ENCODE assay signal across 9 mouse cellular contexts in genomic region chr10:69218458-69219288, GRCm38 (mm10). TPM values are rescaled to one million over a fixed set of nuclear protein-coding genes. Genes with fewer than 3 reads are reported as not detected.
A peak's percentile ranks its signal among the peaks of the same experiment; 100 is the strongest.
DNase-seq lines count a peak whose midpoint lies in the region; ATAC-seq and TF ChIP-seq lines count a peak whose summit lies in the region.
"Had no signal": no experiment of that assay in that cellular context is flagged by ENCODE, and none has a peak within 500 bp of the region (broad histone marks: within the 10 kb centered on the region; RNA-seq: fewer than 3 reads in every experiment).

No protein-coding gene starts in this region.

- TF ChIP-seq POLR2A in liver, adult 2 months (IDR thresholded peaks at IDR 0.05; ENCODE audit: extremely low read depth, insufficient read depth, low read length): no peak

- no peak overlapping the region for H3K4me2 ChIP-seq in heart, embryonic 11.5 days
- no peak overlapping the region for H3K4me2 ChIP-seq in heart, embryonic 15.5 days
- H3K4me2 ChIP-seq: stomach, embryonic 15.5 days had no signal

- no peak overlapping the region for H3K27ac ChIP-seq in heart, embryonic 11.5 days (ENCODE audit: low read depth, low read length)
- H3K27ac ChIP-seq in heart, embryonic 15.5 days: peak overlapping the region; percentile 54
- H3K27ac ChIP-seq in liver, adult 2 months (replicated peaks; ENCODE audit: insufficient read depth, low read depth, low read length): peak overlapping the region; percentile 86
- no peak overlapping the region for H3K27ac ChIP-seq in embryonic facial prominence, embryonic 10.5 days (replicated peaks)
- H3K27ac ChIP-seq: stomach, embryonic 15.5 days had no signal

- TF ChIP-seq CTCF in liver, adult 2 months (IDR thresholded peaks at IDR 0.05; ENCODE audit: low read depth, low read length): no peak

- H3K4me1 ChIP-seq in heart, embryonic 11.5 days (ENCODE audit: control insufficient read depth, insufficient read depth, low read length): peaks cover 23% of the 10 kb centered on the region
- H3K4me1 ChIP-seq in heart, embryonic 15.5 days (replicated peaks): peaks cover 40% of the 10 kb centered on the region
- peaks cover 35% of the 10 kb centered on the region for H3K4me1 ChIP-seq in liver, adult 2 months (ENCODE audit: control insufficient read depth, insufficient read depth, low read length)
- peaks cover 8% of the 10 kb centered on the region for H3K4me1 ChIP-seq in embryonic facial prominence, embryonic 10.5 days

- H3K36me3 ChIP-seq in heart, embryonic 11.5 days (ENCODE audit: control insufficient read depth, insufficient read depth, low read length): peaks cover 10% of the 10 kb centered on the region; the same call in 1 of the 2 replicates
- peaks cover 25% of the 10 kb centered on the region for H3K36me3 ChIP-seq in heart, embryonic 15.5 days
- H3K36me3 ChIP-seq in liver, adult 2 months (ENCODE audit: control insufficient read depth, insufficient read depth, low read length): peaks cover 18% of the 10 kb centered on the region; the same call in 1 of the 2 replicates
- H3K36me3 ChIP-seq in embryonic facial prominence, embryonic 10.5 days (replicated peaks): peaks cover 56% of the 10 kb centered on the region

- ATAC-seq in heart, embryonic 11.5 days (replicated peaks; ENCODE audit: insufficient number of reproducible peaks, low FRiP score, low TSS enrichment): no peak
- peak; percentile 69; the same call in 1 of the 2 replicates for ATAC-seq in heart, embryonic 15.5 days (replicated peaks; ENCODE audit: insufficient number of reproducible peaks, insufficient read depth, low FRiP score, low read depth)

- no peak overlapping the region for H3K4me3 ChIP-seq in heart, embryonic 11.5 days (ENCODE audit: low read depth, low read length)
- H3K4me3 ChIP-seq in heart, embryonic 15.5 days: no peak overlapping the region
- no peak overlapping the region for H3K4me3 ChIP-seq in liver, adult 2 months (ENCODE audit: insufficient read depth, low read depth, low read length)
- no peak overlapping the region for H3K4me3 ChIP-seq in embryonic facial prominence, embryonic 10.5 days
- H3K4me3 ChIP-seq: stomach, embryonic 15.5 days had no signal

- peak; percentile 99 for DNase-seq in heart, adult 11 months
- peak; percentile 100 for DNase-seq in liver, adult 2 months (ENCODE audit: extremely low read depth, low read depth, low spot score)
- DNase-seq in skeletal muscle tissue, adult 2 months (ENCODE audit: low read depth, low spot score): peak; percentile 88
- no peak for DNase-seq in embryonic facial prominence, embryonic 10.5 days (ENCODE audit: low spot score)
- DNase-seq in layer of hippocampus, postnatal 36 days: no peak
- no peak for DNase-seq in cerebellum, adult 9-11 months

- WGBS in heart, embryonic 11.5 days (ENCODE audit: insufficient replicate concordance): 53% methylated on average over 14 of the region's 14 CpGs
- WGBS in heart, embryonic 15.5 days: 46% methylated on average over 14 of the region's 14 CpGs
- 14% methylated on average over 14 of the region's 14 CpGs for WGBS in liver, adult 2 months
- 90% methylated on average over 14 of the region's 14 CpGs for WGBS in embryonic facial prominence, embryonic 10.5 days

- H3K9ac ChIP-seq in heart, embryonic 11.5 days (ENCODE audit: low read depth, low read length): no peak overlapping the region
- no peak overlapping the region for H3K9ac ChIP-seq in heart, embryonic 15.5 days
- no peak overlapping the region for H3K9ac ChIP-seq in liver, adult 2 months (ENCODE audit: low read depth, low read length)
- H3K9ac ChIP-seq: stomach, embryonic 15.5 days had no signal

- H3K9me3 ChIP-seq in heart, embryonic 11.5 days (replicated peaks; ENCODE audit: control insufficient read depth, low read length): no peaks in the 10 kb centered on the region
- no peaks in the 10 kb centered on the region for H3K9me3 ChIP-seq in heart, embryonic 15.5 days (replicated peaks)
- H3K9me3 ChIP-seq in embryonic facial prominence, embryonic 10.5 days: peaks cover 4% of the 10 kb centered on the region; the same call in 1 of the 2 replicates
- H3K9me3 ChIP-seq: stomach, embryonic 15.5 days had no signal

- H3K27me3 ChIP-seq in heart, embryonic 11.5 days (ENCODE audit: control insufficient read depth, insufficient read depth, low read length): no peaks in the 10 kb centered on the region
- no peaks in the 10 kb centered on the region for H3K27me3 ChIP-seq in heart, embryonic 15.5 days
- no peaks in the 10 kb centered on the region for H3K27me3 ChIP-seq in liver, adult 2 months (ENCODE audit: control insufficient read depth, insufficient read depth, low read length)
- no peaks in the 10 kb centered on the region for H3K27me3 ChIP-seq in embryonic facial prominence, embryonic 10.5 days (replicated peaks; ENCODE audit: low read depth, poor library complexity, severe bottlenecking)
- H3K27me3 ChIP-seq: stomach, embryonic 15.5 days had no signal

- peaks cover 13% of the 10 kb centered on the region; the same call in 1 of the 2 replicates for H3K79me2 ChIP-seq in liver, adult 2 months (ENCODE audit: control insufficient read depth, insufficient read depth, low read length)

RNA-seq across cellular contexts. Expression of gene A930033H14Rik, which starts 5.8 kb away (rescaled TPM):
- 1.8 and 2.4 TPM in 2 replicates for polyA plus RNA-seq in heart, embryonic 11.5 days (2014; fragmentation: Nextera tagmentation; extraction: Ambion mirVana)
- 1.5 and 1.8 TPM in 2 replicates for polyA plus RNA-seq in heart, embryonic 15.5 days (2015; fragmentation: Nextera tagmentation; extraction: Ambion mirVana)
- 4.6 and 5.9 TPM in 2 replicates for total RNA-seq in liver, adult 2 months (2014; rRNA removed)
- 0.26 and 0.50 TPM in 2 replicates for polyA plus RNA-seq in liver, adult 2 months (2012; rRNA removed)
- polyA plus RNA-seq in embryonic facial prominence, embryonic 10.5 days (2016; fragmentation: Nextera tagmentation; extraction: Ambion mirVana): 1.2 and 1.4 TPM in 2 replicates
- 1 to 10 TPM; 2.7 TPM for total RNA-seq in layer of hippocampus, postnatal 36 days (2021)

Comparison
In these comparisons a context has a peak if more than half of its experiments do, and no peak if none do; other contexts are left out.
1. H3K27ac ChIP-seq: peak in heart, embryonic 15.5 days (single experiment) and liver, adult 2 months (single experiment); none in heart, embryonic 11.5 days (single experiment) and embryonic facial prominence, embryonic 10.5 days (single experiment).
2. DNase-seq: peak in heart, adult 11 months (single experiment), liver, adult 2 months (single experiment) and skeletal muscle tissue, adult 2 months (single experiment); none in embryonic facial prominence, embryonic 10.5 days (single experiment), layer of hippocampus, postnatal 36 days (0 of 2) and cerebellum, adult 9-11 months (single experiment).